Mouse (Mus musculus) adrenal gland, postnatal 25 days (tissue): ENCODE measurements around the gene Cyba. TPM values are rescaled to one million over a fixed set of nuclear protein-coding genes. Genes with fewer than 3 reads are reported as not detected.

Experiments
- DNase-seq: peaks from one replicate; pipeline ENCODE4 v3.0.0; 2021; ENCODE audit warnings: mixed read lengths
- microRNA-seq, 2 experiments: library from miRNA; unstranded; fragments of <30 nt; microRNA quantifications; one replicate each; pipeline ENCODE4 v1.2.0; 2021
- total RNA-seq: library from RNA; stranded (reverse); gene quantifications from 2 replicates; pipeline ENCODE4 v1.2.3, GENCODE M21; 2021

The Cyba gene
- total RNA-seq, 1 experiment from 2014 or later = 27.0 TPM

- no peak for DNase-seq
Measured at GRCm38 (mm10) chr8:122421376-122422070, 11.2 kb downstream of the Cyba start, which contains the start of gene Il17c. Gene Il17c, plus strand, starts transcription at chr8:122422020.

- DNase-seq = no peak
Measured at GRCm38 (mm10) chr8:122419881-122420555, 12.7 kb downstream of the Cyba start.

DNA sequence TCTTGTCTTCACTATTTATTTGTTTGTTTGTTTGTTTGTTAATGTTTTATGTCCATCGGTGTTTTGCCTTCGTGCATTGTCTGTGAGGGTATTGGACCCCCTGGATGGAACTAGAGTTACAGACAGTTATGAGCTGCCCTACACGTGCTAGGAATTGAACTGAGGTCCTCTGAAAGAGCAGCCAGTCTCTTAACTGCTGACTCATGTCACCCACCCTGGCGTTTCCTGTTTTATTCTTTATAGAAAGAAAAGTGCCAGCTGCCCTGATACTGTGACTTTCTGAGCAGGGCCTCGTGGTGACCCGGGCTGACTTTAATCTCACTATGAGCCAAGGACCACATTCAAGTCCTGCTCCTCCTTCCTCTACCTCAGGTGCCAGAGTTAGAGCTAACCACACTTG lies 17.2 kb downstream of the Cyba start:
- no peak for DNase-seq

DNA sequence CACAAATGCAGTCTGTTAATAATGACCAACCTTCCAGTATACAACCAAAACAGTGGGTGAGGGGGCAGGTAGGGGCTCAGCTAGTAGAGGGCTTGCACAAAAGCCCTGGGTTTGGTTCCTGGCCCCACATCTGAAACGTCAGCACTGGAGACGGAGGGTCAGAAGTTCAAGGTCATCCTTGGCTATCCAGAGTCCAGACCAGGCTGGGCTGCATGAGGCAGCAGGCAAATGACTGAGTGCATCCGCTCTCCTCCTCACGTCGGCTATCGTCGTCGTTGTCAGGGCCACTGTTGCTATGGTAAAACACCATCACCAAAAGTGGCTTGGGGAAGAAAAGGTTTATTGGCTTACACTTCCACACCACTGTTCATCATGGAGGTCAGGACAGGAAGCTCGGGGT lies 18.4 kb downstream of the Cyba start:
- DNase-seq = no peak

- DNase-seq = no peak
Measured at GRCm38 (mm10) chr8:122407678-122408077, 25.1 kb downstream of the Cyba start.

- DNase-seq = no peak
Measured at GRCm38 (mm10) chr8:122405146-122405805, 27.5 kb downstream of the Cyba start.

DNA sequence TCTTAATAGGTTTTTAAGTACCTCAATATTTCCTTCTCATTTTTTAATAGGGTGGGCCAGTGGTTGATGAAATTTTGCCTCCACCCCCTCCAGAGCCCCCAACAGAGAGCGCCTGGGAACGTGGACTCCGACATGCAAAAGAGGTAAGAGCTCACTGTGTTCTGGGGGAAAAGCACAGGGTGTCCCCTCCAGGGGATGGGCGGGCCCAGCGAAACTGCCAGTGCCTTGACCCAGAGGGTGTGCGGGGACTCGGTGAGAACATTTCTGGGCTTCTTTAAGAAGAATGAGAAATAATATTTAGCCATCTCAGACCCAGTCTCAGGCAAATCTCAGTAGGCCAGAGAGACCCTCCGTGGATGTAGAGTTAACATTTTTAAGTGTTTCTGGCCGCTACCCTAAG lies 34.5 kb downstream of the Cyba start:
- DNase-seq = no peak

DNA sequence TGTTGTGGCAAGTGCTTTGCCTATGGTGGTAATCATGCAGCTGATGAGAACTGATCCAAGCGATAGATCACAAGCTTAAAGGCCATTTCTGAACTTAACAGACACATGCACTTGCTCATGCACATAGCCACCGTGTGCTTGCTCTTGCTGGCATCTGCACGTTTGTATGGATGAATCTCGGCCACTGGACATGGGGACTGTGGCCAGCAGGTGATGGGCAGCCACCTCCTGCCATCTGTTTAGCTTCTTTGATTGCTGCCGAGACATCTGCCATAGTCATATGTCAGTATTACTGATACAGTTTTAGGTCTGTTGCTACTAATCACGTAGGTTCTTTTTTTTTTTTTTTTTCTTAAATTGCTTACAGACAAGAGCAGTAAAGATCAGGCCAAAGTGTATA lies 37.4 kb downstream of the Cyba start:
- no peak for DNase-seq

DNA sequence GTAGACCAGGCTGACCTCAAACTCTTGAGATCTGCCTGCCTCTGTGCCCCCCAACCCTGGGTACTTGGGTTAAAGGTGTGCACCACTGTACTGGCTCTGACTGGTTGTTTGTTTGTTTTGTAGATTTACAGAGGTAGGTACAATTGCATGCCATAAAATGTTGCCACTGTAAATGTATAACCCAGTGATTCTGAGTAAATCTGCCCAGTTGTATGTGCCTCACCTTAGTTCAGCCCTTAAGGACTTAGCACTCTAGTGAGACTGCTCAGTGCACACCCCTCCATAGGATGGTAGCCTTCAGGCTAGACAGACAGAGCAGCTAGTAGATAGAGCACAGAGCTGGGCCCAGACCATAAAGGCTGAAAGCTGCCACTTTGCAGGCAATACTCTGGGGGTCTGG lies 39.0 kb downstream of the Cyba start:
- no peak for DNase-seq

DNA sequence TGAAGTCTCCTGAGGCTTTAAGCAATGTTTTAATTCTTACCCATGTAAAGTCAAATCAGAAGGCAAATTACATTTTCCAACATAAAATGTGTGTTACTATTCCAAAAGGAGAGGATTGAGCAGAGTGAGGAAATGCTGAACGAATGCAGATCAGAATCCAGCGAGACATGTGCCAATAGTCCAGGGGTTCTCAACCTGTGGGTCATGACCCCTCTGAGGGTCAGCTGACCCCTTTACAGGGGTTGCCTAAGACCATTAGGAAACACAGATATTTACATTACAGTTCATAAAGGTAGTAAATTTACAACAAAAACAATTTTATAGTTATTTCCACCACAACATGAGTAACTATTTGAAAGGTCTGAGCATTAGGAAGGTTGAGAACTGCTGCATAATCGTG lies 42.0 kb downstream of the Cyba start:
- DNase-seq = no peak

GRCm38 (mm10) chr8:122389357-122389756 lies 43.4 kb downstream of the Cyba start:
- no peak for DNase-seq

GRCm38 (mm10) chr8:122383039-122383438 lies 49.7 kb downstream of the Cyba start:
- no peak for DNase-seq

DNA sequence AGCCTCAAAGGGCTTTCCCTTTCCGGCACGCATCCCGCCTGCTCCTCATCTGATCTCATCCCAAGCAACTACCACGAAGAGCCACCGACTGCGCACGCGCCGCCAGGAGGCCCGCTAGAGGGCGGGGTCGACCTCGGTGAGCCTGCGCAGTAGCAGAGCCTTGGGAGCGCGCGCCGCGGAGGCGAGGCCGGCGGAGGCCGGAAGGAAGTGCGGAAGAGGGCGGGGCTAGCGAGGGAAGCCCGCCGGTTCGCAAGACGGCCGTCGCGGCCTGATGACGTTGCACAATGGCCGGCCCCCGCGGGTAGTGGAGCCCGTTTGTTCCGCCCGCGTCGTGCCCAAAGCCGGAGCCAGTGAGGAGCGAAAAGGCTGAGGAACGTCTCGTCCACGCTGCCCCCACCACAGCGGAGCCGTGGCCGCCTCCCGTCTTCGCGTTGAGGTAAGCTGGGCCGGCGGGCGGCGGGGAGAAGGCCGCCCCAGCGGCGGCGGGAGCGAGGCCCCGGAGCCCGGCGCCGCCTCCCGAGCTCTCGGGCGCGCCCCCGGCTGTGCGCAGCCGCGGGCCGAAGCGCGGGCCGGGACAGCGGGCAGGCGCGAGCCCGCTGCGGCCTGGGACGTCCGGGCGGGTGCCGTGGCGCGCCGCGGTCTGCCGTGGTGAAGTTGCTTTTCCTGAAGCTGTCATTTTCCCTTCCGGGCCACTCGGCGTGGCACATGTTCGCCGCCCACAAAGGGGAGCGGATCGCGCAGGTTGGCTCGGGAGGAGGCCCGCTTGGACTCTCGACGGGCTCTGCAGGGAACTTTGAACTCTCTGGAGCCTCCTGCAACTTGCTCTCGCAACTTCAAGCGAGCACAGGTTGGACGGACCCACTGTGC lies 56.1 kb downstream of the Cyba start, which contains the start of gene Zc3h18:
Zc3h18 (plus strand) TSS at position 245 of the 867 bp plus-strand sequence.
- DNase-seq = peak; percentile 99

- no peak for DNase-seq
Measured at GRCm38 (mm10) chr8:122375751-122376364, 56.9 kb downstream of the Cyba start.

DNA sequence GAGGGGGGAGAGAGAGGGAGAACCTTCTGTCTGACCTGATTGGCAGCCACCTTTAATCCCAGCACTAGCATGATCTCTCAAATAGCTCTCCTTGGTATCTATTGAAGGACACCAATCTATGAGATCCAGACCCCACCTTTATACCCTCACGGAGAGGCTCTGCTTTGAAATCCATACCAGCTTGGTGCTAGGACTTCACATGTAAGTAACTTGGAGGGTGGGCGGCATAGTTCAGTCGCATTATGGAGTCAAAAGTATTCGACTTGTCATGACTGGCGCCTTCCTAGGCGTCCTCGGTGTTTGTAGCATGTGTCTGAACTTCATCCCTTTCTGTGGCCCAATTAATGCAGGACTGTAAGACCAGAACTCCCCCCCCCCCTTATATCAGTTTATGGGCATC lies 57.4 kb downstream of the Cyba start:
- DNase-seq = no peak

Small RNA genes lying within 50 kb of the gene (microRNA-seq; reads per million reads assigned to microRNA genes)
- gene Gm24366 = 0 reads per million in 2 experiments

Other genes with a start within 250 kb of the Cyba start
- 17.8 and 22.4 TPM in 2 replicates for gene Zfpm1, start 150.8 kb downstream of the Cyba start, total RNA-seq
- gene Trhr2, start 72.2 kb downstream of the Cyba start, total RNA-seq = not detected in 2 replicates
- 49.8 and 52.2 TPM in 2 replicates for gene Zc3h18, start 56.3 kb downstream of the Cyba start, total RNA-seq
- not detected in 2 replicates for gene Il17c, start 10.9 kb downstream of the Cyba start, total RNA-seq
- 53.6 and 78.3 TPM in 2 replicates for gene Mvd, start 10.5 kb upstream of the Cyba start, total RNA-seq
- gene Snai3, start 27.8 kb upstream of the Cyba start, total RNA-seq = not detected in 2 replicates
- 65.3 and 66.5 TPM in 2 replicates for gene Rnf166, start 43.1 kb upstream of the Cyba start, total RNA-seq
- 20.6 and 24.7 TPM in 2 replicates for gene Ctu2, start 43.2 kb upstream of the Cyba start, total RNA-seq
- gene Piezo1, start 118.4 kb upstream of the Cyba start, total RNA-seq = 18.3 and 20.1 TPM in 2 replicates
- 12.5 and 17.7 TPM in 2 replicates for gene Cdt1, start 135.1 kb upstream of the Cyba start, total RNA-seq
- gene Aprt, start 144.0 kb upstream of the Cyba start, total RNA-seq = 50.6 and 66.4 TPM in 2 replicates
- 6.2 and 7.3 TPM in 2 replicates for gene Galns, start 178.5 kb upstream of the Cyba start, total RNA-seq
- gene Trappc2l, start 178.7 kb upstream of the Cyba start, total RNA-seq = 57.9 and 63.3 TPM in 2 replicates
- not detected in 2 replicates for gene Pabpn1l, start 189.8 kb upstream of the Cyba start, total RNA-seq